Mouse (Mus musculus) thymus, postnatal 4 days (tissue): ENCODE measurements around the gene Dusp28.
A peak's percentile ranks its signal among the peaks of the same experiment; 100 is the strongest.

Source experiments
- DNase-seq: peaks from one replicate; pipeline ENCODE4 v3.0.0; 2021

Gene Dusp28

DNA sequence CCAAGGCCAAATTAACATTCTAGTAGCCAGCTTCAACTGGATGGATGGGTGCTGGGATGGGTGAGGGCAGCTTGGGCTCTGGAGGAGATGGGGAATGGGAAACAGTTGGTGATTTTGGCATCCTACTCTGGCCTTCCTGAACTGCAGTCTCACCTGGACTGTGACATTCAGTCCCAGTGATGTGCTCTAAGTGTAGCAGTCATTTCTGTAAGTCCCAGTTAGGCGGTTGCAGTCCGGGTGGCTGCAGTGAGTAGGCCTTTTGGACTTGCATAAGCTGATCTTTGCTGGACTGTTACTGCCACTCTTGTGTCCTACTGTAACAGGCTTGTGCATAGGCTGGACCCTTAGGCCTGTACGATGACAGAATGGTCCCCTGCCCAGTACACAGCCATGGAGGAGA is 41.2 kb downstream of the Dusp28 start:
- DNase-seq: no peak

DNA sequence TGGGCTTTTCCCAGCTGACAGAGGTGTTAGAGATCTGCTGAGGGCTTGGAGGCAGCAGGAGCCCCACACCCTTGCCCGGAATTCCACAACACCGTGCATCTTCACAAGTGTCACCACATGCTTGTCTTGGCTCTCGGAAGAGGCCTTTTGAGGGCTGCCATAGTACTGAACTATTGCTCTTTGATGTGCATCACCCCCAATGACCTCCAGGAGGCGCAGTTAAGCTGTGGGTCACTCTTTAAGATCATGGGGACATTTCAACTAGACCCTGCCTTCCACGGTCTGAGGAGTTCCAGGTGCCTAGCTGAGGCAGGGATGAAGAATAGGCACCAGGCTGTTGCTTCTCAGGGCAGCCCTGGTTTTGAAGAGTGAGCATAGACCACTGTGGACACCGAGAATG is 42.6 kb downstream of the Dusp28 start:
- peak; percentile 40 for DNase-seq

DNA sequence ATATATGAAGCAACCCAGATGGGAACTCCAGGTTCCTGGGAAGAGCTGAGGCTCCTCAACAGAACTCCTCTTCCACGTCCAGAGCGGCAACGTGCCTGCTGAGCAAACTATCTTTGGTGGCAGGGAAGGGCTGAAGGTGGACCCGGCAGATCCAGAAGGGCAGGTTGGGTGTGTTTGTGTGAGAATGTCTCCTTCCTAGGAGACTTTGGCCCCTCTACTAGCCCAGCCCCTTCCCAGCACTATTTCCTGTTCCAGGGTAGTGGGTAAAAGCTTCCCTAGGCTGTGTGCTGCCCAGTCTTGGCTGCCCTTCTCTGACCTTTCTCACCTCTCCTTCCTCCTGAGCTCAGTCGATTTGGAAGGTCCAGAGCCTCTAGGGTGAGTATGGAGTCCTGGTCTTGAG is 43.8 kb downstream of the Dusp28 start, which contains the start of gene Gpr35:
Gene Gpr35, plus strand, starts transcription at position 259 of the 400 bp plus-strand sequence.
- peak; percentile 3 for DNase-seq

DNA sequence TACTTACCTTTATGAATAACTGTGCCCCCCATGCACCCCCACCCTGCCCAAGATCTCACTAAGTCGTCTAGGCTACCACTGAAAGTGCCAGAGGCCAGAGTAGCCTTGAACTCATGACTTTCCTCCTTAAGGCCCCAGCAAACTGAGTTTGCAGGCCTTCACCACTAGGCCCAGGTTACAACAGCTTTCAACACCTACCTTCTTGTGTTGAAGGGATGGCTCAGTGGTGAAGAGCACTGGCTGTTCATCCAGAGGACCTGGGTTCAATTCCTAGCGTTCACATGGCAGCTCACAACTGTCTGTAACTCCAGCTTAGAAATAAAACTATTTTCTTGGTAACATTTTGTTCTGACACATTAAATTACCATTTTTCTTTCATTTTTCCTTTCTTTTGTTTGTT is 46.9 kb downstream of the Dusp28 start:
- DNase-seq: peak; percentile 3

DNA sequence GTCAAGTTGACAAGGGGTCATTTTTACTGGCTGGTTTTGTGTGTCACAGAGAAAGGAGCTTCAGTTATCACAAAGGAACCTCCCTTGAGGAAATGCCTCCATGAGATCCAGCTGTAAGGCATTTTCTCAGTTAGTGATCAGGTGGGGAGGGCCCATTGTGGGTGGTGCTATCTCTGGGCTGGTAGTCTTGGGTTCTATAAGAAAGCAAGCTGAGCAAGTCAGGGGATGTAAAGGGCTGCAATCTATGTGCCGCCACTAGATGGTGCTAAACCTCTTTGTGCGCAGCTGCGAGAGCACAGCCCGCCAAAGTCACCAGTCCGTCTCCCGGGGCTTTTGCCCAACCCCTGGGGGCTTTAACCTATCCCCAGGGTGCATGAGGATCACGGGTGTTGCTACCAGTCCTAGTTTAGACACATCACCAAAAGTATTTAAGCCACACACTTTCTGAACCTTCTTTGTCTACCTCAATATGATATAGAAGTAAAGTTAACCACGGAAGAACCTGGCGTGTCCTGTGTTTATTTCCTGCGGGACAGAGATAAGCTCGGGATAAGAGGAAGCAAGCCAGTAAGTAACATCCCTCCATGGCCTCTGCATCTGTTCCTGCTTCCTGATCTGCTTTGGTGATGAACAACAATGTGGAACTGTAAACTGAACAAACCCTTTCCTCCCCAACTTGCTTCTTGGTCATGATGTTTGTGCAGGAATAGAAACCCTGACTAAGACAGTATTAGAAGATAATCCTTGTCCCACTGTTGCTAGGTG is 50.0 kb downstream of the Dusp28 start:
- DNase-seq: peak; percentile 79
